Mouse (Mus musculus) adrenal gland (tissue): ENCODE results near the gene Zfp1.

Source experiments
- intact Hi-C: fragments of 180-260 bp; cut with DNase I; formaldehyde crosslinking; loops from one replicate; pipeline ENCODE4 v1.15.1; 2025

Gene Zfp1

DNA sequence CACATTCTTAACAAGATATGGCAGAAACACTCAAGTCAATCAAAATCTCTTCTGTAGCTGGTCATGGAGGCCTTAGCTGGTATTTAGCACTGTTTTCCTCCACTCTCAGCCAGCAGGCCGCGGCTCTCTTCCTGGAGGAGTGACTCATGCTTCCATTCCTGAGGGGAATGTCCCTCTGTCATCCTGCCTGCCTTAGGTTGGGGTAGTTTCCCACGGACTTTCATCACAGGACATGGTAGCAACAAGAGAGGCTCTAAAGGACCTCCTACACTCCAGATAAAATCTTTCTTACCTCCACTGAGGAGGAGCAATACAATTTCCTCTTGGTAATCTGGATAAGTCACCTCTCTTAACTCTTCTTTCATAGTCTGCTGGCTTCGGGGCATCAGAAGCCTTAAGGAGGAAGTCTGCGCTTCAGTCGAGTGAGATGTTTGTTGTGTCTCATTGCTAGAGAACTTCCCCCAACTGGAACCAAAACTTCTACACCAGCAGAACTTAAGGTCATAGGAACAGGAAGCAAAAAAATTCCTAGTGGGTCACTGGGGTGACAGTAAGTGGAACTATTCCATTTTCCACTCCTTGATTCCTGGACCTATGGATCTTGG lies 15.7 kb downstream of the Zfp1 start:
- intact Hi-C loops, result no loop called here

DNA sequence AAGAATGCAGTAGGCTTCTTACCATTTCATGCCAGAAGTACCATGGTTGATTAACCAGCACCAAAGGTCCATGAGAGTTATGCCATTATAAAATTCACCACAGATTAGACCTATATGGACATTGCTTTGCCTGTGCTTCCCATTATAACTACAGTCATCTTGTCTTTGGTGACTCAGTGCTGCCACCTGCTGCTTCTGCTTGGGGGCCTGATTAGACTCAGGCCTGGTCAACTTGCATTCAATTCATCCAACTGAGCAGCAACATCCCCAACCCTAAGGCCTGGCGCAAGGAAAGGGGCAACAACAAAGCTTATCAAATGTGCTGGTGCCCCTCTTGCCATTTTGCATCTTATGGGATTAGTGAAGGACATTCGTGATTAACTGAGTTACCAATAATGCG lies 19.3 kb downstream of the Zfp1 start:
- intact Hi-C loops, result loop anchor here (10.0 kb wide), 1 partner anchor 318 kb away; no protein-coding TSS in a partner anchor

DNA sequence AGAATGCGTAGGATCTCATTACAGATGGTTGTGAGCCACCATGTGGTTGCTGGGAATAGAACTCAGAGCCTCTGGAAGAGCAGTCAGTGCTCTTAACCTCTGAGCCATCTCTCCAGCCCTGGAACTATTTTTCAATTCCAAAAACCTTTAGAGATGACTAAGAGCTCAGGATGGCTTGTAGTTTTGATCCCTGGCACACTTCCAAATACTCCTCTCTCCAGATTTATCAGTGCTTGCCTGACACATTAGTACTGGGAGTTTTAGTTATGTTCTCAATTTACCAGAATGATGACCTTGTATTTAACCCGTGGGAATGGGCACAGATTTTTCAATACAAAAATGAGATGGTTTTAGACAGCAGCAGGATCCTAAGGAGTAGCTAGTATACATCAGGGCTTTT lies 23.6 kb downstream of the Zfp1 start:
- intact Hi-C loops, result loop anchor here (10.0 kb wide), 1 partner anchor 322 kb away; no protein-coding TSS in a partner anchor

DNA sequence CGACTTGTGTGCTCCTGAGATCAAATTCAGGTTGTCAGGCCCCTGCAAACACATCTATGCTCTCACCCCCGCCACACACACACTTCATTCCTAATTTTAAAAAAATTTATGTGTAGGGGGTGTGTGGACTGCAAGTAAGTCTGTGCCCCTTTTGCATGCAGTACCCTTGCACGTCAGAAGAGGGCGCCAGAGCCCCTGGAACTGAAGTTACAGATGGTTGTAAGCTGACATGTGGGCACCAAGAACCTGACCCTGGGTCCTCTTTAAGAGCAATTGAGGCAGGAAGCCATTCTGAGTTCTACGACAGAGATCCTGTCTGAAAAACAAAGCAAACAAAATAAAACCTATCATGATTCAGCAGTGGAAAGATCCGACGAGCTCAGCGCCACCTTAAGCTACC lies 33.0 kb downstream of the Zfp1 start:
- intact Hi-C loops, result no loop called here

DNA sequence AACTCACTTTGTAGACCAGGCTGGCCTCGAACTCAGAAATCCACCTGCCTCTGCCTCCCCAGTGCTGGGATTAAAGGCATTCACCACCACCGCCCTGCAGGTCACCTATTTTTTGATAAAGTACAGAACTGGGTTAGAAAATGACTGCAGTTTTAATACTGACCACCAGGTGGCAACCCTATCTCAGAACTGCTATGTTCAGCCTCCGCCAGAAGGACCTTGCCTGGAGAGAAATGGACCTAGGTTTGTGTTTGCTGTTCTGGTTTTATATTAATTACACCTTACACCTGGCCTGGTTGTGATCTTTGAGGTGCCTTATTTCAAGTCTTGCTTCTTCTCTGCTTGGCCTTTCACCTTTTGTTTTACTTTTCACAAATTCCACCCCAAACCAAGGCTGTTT lies 34.9 kb downstream of the Zfp1 start:
- intact Hi-C loops, result loop anchor here (1.0 kb wide), 1 partner anchor 146 kb away; no protein-coding TSS in a partner anchor

DNA sequence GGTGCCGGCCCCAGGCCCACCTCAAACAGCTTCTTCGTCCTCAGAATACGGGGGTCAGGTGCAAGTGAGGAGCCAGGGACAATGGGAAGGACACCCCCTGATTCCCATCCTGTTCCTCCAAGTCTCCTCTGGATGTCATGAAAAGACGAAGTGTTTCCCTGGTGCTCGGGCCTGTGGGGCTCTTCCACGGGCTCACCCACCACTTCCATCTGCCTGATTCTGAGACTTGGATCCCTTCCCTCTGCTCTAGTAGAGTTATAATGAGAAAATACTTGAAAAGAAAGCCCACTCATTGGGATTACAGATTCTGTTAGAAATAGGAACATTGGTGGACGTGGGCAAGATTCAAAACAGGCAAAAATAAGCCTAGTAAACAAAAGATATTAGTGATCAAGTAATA lies 35.6 kb downstream of the Zfp1 start:
- intact Hi-C loops, result loop anchor here (1.0 kb wide), 1 partner anchor 145 kb away; no protein-coding TSS in a partner anchor

DNA sequence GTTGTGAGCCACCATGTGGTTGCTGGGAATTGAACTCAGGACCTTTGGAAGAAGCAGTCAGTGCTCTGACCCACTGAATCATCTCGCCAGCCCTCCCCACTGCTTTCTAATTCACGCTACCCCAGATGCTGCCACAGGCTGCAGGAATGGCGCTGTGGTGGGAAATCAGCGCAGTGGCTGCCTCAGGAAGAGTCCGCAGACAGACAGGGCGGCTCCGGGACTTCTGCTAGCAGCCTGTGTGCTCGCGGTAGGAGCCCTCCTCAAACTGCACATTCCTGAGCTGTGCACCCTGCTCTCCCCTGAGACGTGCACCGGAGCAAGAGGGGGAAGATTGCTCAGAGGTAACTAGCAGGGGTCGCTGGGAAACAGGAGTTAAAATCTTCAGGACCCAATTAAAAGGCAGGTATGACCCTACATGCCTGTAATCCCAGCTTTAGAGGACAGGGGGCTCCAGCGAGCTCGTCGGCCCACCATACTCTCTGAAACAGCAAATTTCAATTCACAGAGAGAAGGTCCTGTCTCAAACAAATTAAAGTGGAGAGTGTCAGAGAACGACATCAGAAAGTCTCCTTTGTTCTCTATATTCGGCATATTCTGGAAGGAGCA lies 37.3 kb downstream of the Zfp1 start:
- intact Hi-C loops, result no loop called here

DNA sequence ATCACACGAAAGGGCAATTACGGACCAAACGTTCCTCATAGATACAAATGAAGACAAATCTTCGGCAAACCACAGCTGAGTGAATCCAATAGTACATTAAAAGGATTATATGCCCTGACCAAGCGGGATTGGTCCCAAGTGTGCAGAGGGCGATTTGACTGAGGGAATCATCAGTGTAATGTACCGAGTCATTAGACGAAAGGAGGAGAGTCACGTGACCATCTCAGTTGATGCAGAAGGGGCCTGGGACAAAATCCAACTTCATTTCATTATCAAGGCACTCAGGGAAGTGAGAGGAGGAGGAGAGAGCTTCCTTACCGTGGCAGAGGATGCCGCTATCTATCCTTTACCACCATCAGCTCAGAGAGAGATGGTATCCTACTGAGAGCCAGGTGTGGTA lies 38.0 kb downstream of the Zfp1 start:
- intact Hi-C loops, result no loop called here

DNA sequence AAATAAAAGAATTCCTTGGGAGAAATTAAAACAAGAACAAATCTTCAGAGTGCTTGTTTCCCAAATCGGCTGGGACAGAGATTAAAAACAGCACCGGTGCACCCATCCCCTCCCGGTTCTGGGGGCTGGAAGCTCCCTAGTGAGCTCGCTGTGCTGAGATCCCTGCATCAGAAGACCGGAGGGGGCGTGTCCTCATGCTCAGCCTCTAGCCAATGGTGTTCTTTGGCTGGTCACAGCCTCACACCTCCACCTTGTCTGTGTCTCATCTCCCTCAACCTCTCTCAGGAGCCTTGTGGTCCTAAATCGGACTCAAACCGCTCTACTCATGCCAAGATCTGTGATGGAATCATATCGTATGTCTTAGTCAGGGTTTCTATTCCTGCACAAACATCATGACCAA lies 39.3 kb downstream of the Zfp1 start:
- intact Hi-C loops, result no loop called here

DNA sequence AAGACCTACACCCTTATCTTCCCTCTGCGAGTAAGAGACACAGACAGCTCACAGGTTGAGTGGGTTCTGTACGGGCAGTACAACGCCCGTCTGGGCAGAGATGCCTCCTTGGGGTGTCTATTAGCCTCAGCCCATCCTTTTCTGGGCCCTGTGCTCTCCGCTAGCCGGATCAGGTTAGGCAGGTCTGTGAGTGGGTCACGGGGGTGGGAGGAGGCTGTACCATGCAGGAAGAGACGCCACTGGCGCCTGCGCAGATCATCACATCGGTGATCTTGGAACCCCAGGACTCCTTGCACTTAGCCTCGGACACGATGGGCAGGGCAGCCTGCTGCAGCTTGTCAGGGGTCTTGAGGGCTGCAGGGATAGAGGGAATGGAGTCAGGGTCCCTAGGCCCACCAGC lies 43.7 kb downstream of the Zfp1 start:
- intact Hi-C loops, result no loop called here

DNA sequence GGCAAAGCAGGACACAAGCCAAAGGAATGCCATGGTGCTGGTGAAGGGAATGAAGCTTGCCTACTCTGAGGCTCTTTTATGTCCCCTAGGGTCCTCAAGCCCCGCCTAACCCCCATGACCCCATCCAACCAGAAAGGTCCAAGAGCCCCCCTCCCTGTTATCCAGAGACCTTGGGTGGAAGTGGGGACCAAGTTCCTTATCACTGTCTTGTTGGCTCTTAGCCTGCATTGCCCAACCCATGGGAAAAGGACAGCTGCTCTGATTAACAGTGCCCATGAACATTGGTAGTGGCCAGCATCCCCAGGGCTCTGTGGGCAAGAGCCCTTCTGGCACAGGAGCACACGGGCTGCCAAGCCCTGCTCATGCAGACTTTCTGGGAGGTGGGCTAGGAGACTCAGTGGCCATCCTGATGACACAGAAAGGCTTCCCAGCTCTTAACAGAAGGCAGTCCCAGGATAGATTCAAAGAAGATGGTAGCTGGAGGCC lies 47.8 kb downstream of the Zfp1 start, which contains the start of gene Ctrb1:
Ctrb1 (minus strand) TSS at position 51 of the 486 bp plus-strand sequence.
- intact Hi-C loops, result no loop called here

DNA sequence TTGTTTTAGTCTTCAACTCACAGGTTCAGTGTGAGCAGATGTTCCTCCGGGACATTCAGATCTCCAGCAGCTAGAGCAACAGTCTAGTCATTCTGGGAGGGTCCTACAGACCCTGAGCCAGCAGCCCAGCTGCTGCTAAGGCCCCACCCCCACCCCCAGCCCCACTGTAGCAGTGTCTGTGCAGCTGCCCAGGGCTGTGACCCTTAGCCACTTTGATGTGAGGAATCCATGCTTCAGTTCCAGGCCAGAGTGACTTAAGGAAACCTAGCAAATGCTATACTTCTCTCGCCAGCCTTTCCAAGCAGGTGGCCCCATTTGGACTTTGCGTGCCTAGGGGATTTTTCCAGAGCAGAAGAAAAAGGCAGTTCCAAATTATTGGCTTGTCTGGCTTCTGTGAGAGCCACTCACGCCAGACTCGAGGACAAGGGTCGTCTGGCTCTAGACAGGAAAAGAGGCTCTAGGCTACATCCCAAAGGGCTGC lies 50.1 kb downstream of the Zfp1 start:
- intact Hi-C loops, result no loop called here

DNA sequence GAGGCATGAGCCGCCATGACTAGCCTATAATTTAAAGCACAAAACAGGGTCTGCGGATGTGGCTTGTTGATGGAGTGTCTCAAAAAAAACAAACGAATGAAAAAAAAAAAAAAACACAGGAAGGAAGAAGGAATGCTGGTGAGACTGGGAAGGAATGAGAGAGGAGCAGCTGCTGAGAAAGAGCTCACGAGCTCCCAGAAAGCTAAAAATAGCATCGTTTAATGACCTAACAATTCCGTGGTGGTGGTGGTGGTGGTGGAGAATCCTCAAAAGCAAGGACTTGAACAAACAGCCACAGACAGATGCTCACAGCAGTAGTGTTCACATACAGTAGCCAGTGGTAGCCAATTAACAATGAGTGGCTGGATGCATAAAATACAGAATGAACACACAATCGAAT lies 52.2 kb downstream of the Zfp1 start:
- intact Hi-C loops, result no loop called here

DNA sequence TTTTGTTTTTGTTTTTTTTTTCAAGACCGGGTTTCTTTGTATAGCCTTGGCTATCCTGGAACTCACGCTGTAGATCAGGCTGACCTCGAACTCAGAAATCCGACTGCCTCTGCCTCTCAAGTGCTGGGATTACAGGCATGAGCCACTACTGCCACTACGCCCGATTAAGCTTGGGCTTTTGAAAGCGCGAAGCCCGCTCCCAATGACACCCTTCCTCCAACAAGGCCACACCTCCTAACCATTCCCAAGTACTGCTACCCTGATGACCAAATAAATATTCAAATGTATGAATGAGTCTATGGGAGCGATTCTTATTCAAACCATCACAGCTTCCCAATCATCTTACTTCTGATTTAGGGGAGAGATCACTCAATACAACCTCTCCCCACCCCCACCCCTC lies 54.5 kb downstream of the Zfp1 start:
- intact Hi-C loops, result no loop called here

DNA sequence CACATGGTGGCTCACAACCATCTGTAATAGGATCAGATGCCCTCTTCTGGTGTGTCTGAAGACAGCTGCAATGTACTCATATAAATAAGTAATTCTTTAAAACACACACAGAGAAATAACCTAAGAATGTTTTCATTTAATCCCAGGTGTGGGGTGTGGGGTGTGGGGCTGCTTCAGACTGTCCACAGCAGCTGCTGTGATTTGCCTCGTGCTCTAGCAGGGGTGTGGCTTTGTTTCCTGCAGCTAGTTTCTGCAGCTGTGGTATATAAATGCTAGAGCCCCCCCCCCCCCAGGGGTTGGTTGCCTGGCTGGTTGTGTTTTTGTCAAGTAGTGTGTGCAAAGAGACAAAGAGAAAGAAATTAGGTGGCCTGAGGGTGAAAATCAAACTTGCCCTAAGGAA lies 55.8 kb downstream of the Zfp1 start:
- intact Hi-C loops, result no loop called here

DNA sequence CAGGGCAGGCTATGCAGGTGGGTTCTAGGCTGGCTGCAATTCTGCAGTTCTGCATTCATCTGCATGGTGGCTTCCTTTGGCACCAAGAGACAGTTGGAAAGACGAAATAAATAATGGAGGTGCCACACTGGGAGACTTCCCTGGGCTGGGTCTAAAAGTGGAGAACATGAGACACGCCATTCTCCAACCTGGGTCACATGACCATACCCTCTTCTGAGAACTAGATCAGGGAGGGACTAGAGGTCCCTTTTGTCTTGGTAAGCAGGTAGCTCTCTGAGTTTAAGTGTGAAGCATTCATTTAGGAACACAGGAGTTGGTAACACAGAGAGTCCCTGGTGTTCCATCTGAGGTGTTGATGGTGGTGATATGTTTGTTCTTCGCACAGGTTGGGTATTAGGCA lies 57.0 kb downstream of the Zfp1 start:
- intact Hi-C loops, result no loop called here

DNA sequence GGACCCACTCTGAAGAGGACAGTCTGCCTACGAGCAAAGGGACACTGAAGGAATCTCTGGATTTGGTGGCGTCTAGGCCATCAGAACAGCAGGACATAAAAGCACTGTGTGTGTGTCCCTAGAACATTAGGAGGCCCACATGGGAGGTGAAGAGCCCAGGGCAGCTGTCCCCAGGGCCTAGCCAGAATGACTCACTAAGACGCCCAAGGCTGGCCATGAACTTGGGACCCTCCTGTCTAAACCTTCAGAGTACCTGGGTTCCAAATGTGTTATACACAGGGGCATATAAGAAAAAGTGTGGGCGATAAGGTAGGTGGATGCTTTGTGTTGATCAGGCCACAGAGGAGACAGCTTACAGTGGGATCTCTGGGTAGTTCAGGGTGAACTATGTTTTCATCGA lies 57.5 kb downstream of the Zfp1 start:
- intact Hi-C loops, result no loop called here

DNA sequence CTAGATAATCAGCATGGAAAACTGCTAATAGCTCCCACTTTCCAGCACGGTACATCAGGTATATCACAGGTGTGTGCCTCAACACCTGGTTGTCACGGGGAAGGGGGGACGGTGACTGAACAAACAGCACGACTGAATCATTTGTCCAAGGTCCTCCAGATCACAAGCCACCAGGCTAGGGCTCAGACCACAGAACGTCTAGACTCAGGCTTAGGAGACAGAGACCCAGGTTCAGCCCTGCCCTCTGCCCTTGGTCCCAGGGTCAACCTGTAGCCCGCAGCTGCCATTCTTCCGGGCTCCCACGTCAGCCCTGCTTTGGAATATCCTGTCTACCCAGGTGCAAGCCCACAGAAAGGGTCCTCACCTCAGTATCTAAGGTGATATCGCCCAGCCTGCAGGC lies 58.2 kb downstream of the Zfp1 start:
- intact Hi-C loops, result no loop called here

DNA sequence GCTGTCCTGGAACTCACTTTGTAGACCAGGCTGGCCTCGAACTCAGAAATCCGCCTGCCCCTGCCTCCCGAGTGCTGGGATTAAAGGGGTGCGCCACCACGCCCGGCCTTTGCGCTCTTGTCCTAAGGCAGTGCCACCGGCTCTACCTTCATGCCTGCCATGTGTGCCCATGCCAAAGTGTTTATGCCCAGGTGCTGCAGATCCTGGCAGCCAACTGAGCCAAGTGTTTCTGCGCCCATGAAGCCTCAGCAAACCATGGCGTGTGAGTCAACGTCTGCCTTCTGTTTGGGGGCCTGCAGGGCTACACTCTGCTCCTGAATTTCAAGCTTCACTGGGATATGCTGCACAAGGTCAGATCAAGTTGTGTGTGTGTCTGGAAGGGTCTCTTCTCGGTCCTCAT lies 61.4 kb downstream of the Zfp1 start:
- intact Hi-C loops, result no loop called here

DNA sequence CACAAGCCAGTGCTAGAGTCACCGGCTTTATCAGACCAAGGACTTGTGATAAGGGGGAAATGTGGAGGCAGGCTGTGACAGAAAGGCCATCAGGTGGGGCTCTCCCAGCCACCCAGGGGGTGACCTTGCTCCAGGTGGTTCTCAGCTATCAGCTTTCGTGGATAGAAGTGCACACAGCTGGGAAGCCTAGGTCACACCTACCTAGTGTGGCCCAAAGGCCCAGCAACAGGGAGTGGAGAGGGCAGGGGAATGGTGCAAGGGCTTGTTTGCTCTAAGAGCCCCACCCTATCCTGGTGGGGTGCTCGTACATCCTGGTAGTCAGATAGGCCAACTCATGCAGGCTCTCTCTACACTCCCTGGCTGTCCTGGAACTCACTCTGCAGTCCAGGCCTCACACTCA lies 62.0 kb downstream of the Zfp1 start:
- intact Hi-C loops, result no loop called here

DNA sequence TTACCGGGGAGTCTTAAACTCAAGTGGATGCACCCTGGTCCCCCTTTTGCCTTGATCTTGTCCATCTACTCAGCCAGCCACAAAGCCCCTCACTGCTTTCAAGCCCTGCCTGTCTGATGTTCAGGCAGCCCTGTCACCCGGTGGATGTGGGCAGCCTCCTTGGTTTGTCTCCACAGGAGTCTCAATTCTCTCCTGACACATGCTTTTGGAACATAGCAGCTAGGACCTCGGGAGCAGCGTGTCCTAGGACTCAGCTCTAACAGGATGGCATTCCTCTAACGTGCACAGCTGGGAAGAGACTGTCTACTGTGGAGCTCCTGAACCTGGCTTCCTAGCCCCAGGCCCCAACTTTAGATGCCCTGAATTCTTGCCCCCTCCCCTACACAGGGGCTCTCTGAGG lies 62.5 kb downstream of the Zfp1 start:
- intact Hi-C loops, result no loop called here

DNA sequence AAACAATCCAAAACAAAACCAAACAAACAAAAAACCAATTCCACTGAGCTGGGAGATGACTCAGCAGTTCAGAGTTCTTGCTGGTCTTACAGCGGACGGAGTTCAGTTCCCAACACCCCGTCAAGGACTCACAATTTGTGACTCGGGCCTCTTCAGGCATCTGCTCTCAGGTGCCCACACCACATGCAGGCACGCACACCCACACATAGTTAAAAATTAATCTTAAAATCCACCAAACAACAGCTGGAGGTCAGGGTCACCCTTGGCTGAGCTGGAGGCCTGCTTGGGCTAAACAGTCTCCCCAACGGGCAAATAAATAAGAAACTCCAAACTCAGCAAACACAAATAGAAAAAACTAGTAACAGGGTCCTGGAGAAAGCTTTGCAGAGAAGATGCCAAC lies 65.1 kb downstream of the Zfp1 start:
- intact Hi-C loops, result no loop called here

DNA sequence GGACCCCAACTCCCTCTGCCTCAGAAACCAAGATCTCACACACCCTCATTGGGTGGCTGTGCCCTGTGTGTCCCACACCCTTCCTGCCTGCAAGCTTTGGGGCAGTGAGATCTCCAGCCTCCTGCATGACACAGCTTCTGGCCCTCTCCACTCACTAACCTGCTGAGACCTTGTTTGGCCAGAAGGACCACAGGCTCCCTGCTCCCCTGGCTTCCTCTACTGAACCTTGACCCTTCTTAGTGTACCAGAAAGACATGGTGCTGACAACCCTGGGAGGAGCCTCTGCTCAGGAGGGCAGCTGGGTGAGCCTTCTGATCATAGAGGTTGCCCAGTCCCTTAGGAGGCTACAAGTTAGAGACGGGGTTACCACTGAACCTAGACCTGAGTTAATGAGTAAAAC lies 66.0 kb downstream of the Zfp1 start:
- intact Hi-C loops, result no loop called here
